Mouse (Mus musculus) hindbrain, embryonic 11.5 days (tissue): ENCODE measurements around the gene Atp6v0a1. TPM values are rescaled to one million over a fixed set of nuclear protein-coding genes. Genes with fewer than 3 reads are reported as not detected.
A peak's percentile ranks its signal among the peaks of the same experiment; 100 is the strongest.

ENCODE experiments used
- ATAC-seq: fragments of 200-750 bp; cut with Nextera tagmentation; 2 replicates; pipeline ENCODE4 v1.8.0; 2017; ENCODE audit warnings: mild to moderate bottlenecking, moderate TSS enrichment, moderate library complexity; ENCODE audit not compliant: low FRiP score
- DNase-seq: peaks from one replicate; pipeline ENCODE4 v3.0.0-alpha.2; 2015; ENCODE audit warnings: low spot score
- H3K27ac ChIP-seq: fragments of 300-500 bp; sonication (generic); 2 replicates; pipeline ENCODE4 v1.5.1; 2014; ENCODE audit warnings: mild to moderate bottlenecking, low read depth, low read length
- H3K27me3 ChIP-seq: fragments of 300-500 bp; sonication (generic); 2 replicates; pipeline ENCODE4 v1.6.1; 2014; ENCODE audit warnings: mild to moderate bottlenecking, low read length, moderate library complexity, mixed read lengths; ENCODE audit not compliant: control insufficient read depth, insufficient read depth
- H3K36me3 ChIP-seq: fragments of 300-500 bp; sonication (generic); 2 replicates; pipeline ENCODE4 v1.6.1; 2014; ENCODE audit warnings: mild to moderate bottlenecking, low read length, moderate library complexity, mixed read lengths; ENCODE audit not compliant: control insufficient read depth, insufficient read depth
- H3K4me1 ChIP-seq: fragments of 300-500 bp; sonication (generic); replicated peaks from 2 replicates; pipeline ENCODE4 v1.6.1; 2014; ENCODE audit warnings: low read length, mixed read lengths; ENCODE audit not compliant: control insufficient read depth, insufficient read depth
- H3K4me2 ChIP-seq: fragments of 300-500 bp; sonication (generic); replicated peaks from 2 replicates; pipeline ENCODE4 v1.6.1; 2014; ENCODE audit warnings: mild to moderate bottlenecking, low read depth, low read length
- H3K4me3 ChIP-seq: fragments of 300-500 bp; sonication (generic); 2 replicates; pipeline ENCODE4 v1.5.1; 2014; ENCODE audit warnings: low read depth, low read length
- H3K9ac ChIP-seq: fragments of 300-500 bp; sonication (generic); 2 replicates; pipeline ENCODE4 v1.6.1; 2014; ENCODE audit warnings: low read depth, low read length
- H3K9me3 ChIP-seq: fragments of 300-500 bp; sonication (generic); 2 replicates; pipeline ENCODE4 v1.6.1; 2016; ENCODE audit warnings: low read length; ENCODE audit not compliant: control insufficient read depth
- WGBS: fragments of 180-500 bp; shearing (Covaris S2); extraction: QIAGEN DNeasy Blood & Tissue Kit; methylation state at CpG from one replicate; pipeline ENCODE4 v1.1.7; 2014; 5-methylcytosine and 5-hydroxymethylcytosine counted together
- polyA plus RNA-seq: library from polyadenylated mRNA; unstranded; fragments of >200 nt; fragmentation: Nextera tagmentation; extraction: Ambion mirVana; gene quantifications from 2 replicates; pipeline ENCODE4 v1.2.1, GENCODE M21; 2014

Gene Atp6v0a1
- polyA plus RNA-seq, 1 experiment from 2014 or later, result 48.5 TPM

GRCm38 (mm10) chr11:101037795-101038194 is 28.5 kb downstream of the Atp6v0a1 start:
- H3K9ac ChIP-seq, result no peak overlapping the region
- ATAC-seq, result no peak
- H3K4me1 ChIP-seq, result no peaks in the 10 kb centered on the region
- H3K4me3 ChIP-seq, result no peak overlapping the region
- DNase-seq, result no peak
- no peak overlapping the region for H3K4me2 ChIP-seq
- no peaks in the 10 kb centered on the region for H3K9me3 ChIP-seq
- 89% methylated on average over 10 of the region's 10 CpGs for WGBS
- H3K27me3 ChIP-seq, result no peaks in the 10 kb centered on the region
- peaks cover 7% of the 10 kb centered on the region; the same call in 1 of the 2 replicates for H3K36me3 ChIP-seq
- no peak overlapping the region for H3K27ac ChIP-seq

GRCm38 (mm10) chr11:101045826-101046225 is 36.6 kb downstream of the Atp6v0a1 start:
- no peak overlapping the region for H3K4me2 ChIP-seq
- WGBS, result 86% methylated on average over 4 of the region's 4 CpGs
- no peak for DNase-seq
- 0 out of 2 replicates have a peak, but pooled peaks cover 3% of the 10 kb centered on the region for H3K36me3 ChIP-seq
- no peak for ATAC-seq
- no peak overlapping the region for H3K9ac ChIP-seq
- H3K4me3 ChIP-seq, result no peak overlapping the region
- H3K27ac ChIP-seq, result no peak overlapping the region
- no peaks in the 10 kb centered on the region for H3K4me1 ChIP-seq
- H3K27me3 ChIP-seq, result no peaks in the 10 kb centered on the region
- no peaks in the 10 kb centered on the region for H3K9me3 ChIP-seq

GRCm38 (mm10) chr11:101046440-101046839 is 37.2 kb downstream of the Atp6v0a1 start:
- Histone ChIP-seq H3K27me3 (no peaks in the 10 kb centered on the region), H3K9ac (no peak overlapping the region), H3K4me2 (no peak overlapping the region), H3K9me3 (no peaks in the 10 kb centered on the region), H3K4me3 (no peak overlapping the region), H3K4me1 (no peaks in the 10 kb centered on the region), H3K27ac (no peak overlapping the region), H3K36me3 (0 out of 2 replicates have a peak, but pooled peaks cover 3% of the 10 kb centered on the region)
- 68% methylated on average over 9 of the region's 9 CpGs for WGBS
- no peak for ATAC-seq
- no peak for DNase-seq

GRCm38 (mm10) chr11:101047502-101047901 is 38.2 kb downstream of the Atp6v0a1 start:
- Histone ChIP-seq H3K9me3 (no peaks in the 10 kb centered on the region), H3K4me2 (no peak overlapping the region), H3K36me3 (0 out of 2 replicates have a peak, but pooled peaks cover 3% of the 10 kb centered on the region), H3K9ac (no peak overlapping the region), H3K4me1 (no peaks in the 10 kb centered on the region), H3K4me3 (no peak overlapping the region), H3K27me3 (no peaks in the 10 kb centered on the region), H3K27ac (no peak overlapping the region)
- WGBS, result 82% methylated on average over 3 of the region's 3 CpGs
- no peak for ATAC-seq
- DNase-seq, result no peak

- no peak overlapping the region for H3K9ac ChIP-seq
Measured at GRCm38 (mm10) chr11:101050359-101050758, 41.1 kb downstream of the Atp6v0a1 start.

GRCm38 (mm10) chr11:101051051-101051493 is 41.8 kb downstream of the Atp6v0a1 start:
- ATAC-seq, result no peak
- no peak overlapping the region for H3K4me3 ChIP-seq
- H3K4me2 ChIP-seq, result no peak overlapping the region
- 89% methylated on average over 6 of the region's 6 CpGs for WGBS
- no peak overlapping the region for H3K27ac ChIP-seq
- 0 out of 2 replicates have a peak, but pooled peaks cover 7% of the 10 kb centered on the region for H3K36me3 ChIP-seq
- H3K4me1 ChIP-seq, result no peaks in the 10 kb centered on the region
- no peak overlapping the region for H3K9ac ChIP-seq
- no peak for DNase-seq
- H3K9me3 ChIP-seq, result no peaks in the 10 kb centered on the region
- H3K27me3 ChIP-seq, result no peaks in the 10 kb centered on the region

More at GRCm38 (mm10) chr11:101050359-101050758, 41.1 kb downstream of the Atp6v0a1 start:
- 89% methylated on average over 9 of the region's 9 CpGs for WGBS
- Histone ChIP-seq H3K4me3 (no peak overlapping the region), H3K4me2 (no peak overlapping the region), H3K27me3 (no peaks in the 10 kb centered on the region), H3K4me1 (no peaks in the 10 kb centered on the region), H3K9me3 (no peaks in the 10 kb centered on the region), H3K36me3 (0 out of 2 replicates have a peak, but pooled peaks cover 7% of the 10 kb centered on the region), H3K27ac (no peak overlapping the region)
- ATAC-seq (no peak), DNase-seq (no peak)

- Histone ChIP-seq H3K36me3 (0 out of 2 replicates have a peak, but pooled peaks cover 7% of the 10 kb centered on the region), H3K27ac (no peak overlapping the region), H3K4me3 (no peak overlapping the region), H3K4me2 (no peak overlapping the region), H3K9me3 (no peaks in the 10 kb centered on the region), H3K9ac (no peak overlapping the region), H3K4me1 (no peaks in the 10 kb centered on the region), H3K27me3 (no peaks in the 10 kb centered on the region)
- WGBS, result 90% methylated on average over 8 of the region's 8 CpGs
- no peak for DNase-seq
- ATAC-seq, result no peak
Measured at GRCm38 (mm10) chr11:101051617-101052016, 42.4 kb downstream of the Atp6v0a1 start.

GRCm38 (mm10) chr11:101052751-101053473 is 43.7 kb downstream of the Atp6v0a1 start:
- Histone ChIP-seq H3K4me3 (no peak overlapping the region), H3K4me2 (no peak overlapping the region), H3K27ac (no peak overlapping the region), H3K9me3 (no peaks in the 10 kb centered on the region), H3K27me3 (no peaks in the 10 kb centered on the region), H3K36me3 (0 out of 2 replicates have a peak, but pooled peaks cover 7% of the 10 kb centered on the region), H3K4me1 (no peaks in the 10 kb centered on the region), H3K9ac (no peak overlapping the region)
- WGBS, result 95% methylated on average over 10 of the region's 10 CpGs
- DNase-seq, result no peak
- ATAC-seq, result no peak

GRCm38 (mm10) chr11:101053974-101054373 is 44.7 kb downstream of the Atp6v0a1 start:
- no peak overlapping the region for H3K4me2 ChIP-seq
- no peaks in the 10 kb centered on the region for H3K9me3 ChIP-seq
- H3K4me1 ChIP-seq, result no peaks in the 10 kb centered on the region
- H3K4me3 ChIP-seq, result no peak overlapping the region
- no peak for ATAC-seq
- H3K9ac ChIP-seq, result no peak overlapping the region
- no peaks in the 10 kb centered on the region for H3K27me3 ChIP-seq
- 0 out of 2 replicates have a peak, but pooled peaks cover 4% of the 10 kb centered on the region for H3K36me3 ChIP-seq
- DNase-seq, result peak; percentile 25
- H3K27ac ChIP-seq, result no peak overlapping the region
- WGBS, result 92% methylated on average over 1 of the region's 1 CpGs
